Comparison of ENCODE assay signal across 10 mouse cellular contexts in genomic region chr2:56257044-56257954, GRCm38 (mm10).
A peak's percentile ranks its signal among the peaks of the same experiment; 100 is the strongest.
DNase-seq lines count a peak whose midpoint lies in the region; ATAC-seq lines count a peak whose summit lies in the region.
"Had no signal": no experiment of that assay in that cellular context is flagged by ENCODE, and none has a peak within 500 bp of the region (broad histone marks: within the 10 kb centered on the region; RNA-seq: fewer than 3 reads in every experiment).

No protein-coding gene starts in this region.

- no peaks in the 10 kb centered on the region for H3K36me3 ChIP-seq in midbrain, embryonic 11.5 days (ENCODE audit: control insufficient read depth, insufficient read depth, low read length)
- no peaks in the 10 kb centered on the region for H3K36me3 ChIP-seq in midbrain, embryonic 15.5 days (replicated peaks)
- H3K36me3 ChIP-seq in forebrain, embryonic 13.5 days (ENCODE audit: poor library complexity, severe bottlenecking) = no peaks in the 10 kb centered on the region
- H3K36me3 ChIP-seq: liver, embryonic 15.5 days had no signal

- H3K27ac ChIP-seq in midbrain, embryonic 11.5 days (ENCODE audit: low read depth, low read length) = no peak overlapping the region
- H3K27ac ChIP-seq in midbrain, embryonic 15.5 days = no peak overlapping the region
- H3K27ac ChIP-seq in forebrain, embryonic 13.5 days = peak overlapping the region; percentile 76
- H3K27ac ChIP-seq: liver, embryonic 15.5 days had no signal

- ATAC-seq in midbrain, embryonic 11.5 days (ENCODE audit: low FRiP score) = no peak
- ATAC-seq in midbrain, embryonic 15.5 days (replicated peaks) = no peak; the same call in 1 of the 2 replicates
- ATAC-seq in forebrain, embryonic 13.5 days = peak; percentile 97
- no peak for ATAC-seq in CD4-positive, CD25-positive, alpha-beta regulatory T cell, adult 4 months

- 84% methylated on average over 10 of the region's 10 CpGs for WGBS in midbrain, embryonic 11.5 days
- 51% methylated on average over 10 of the region's 10 CpGs for WGBS in midbrain, embryonic 15.5 days
- 26% methylated on average over 10 of the region's 10 CpGs for whole genome bisulfite sequencing in forebrain, embryonic 13.5 days

- no peaks in the 10 kb centered on the region for H3K27me3 ChIP-seq in midbrain, embryonic 11.5 days (ENCODE audit: control insufficient read depth, insufficient read depth, low read length)
- H3K27me3 ChIP-seq in midbrain, embryonic 15.5 days (replicated peaks) = no peaks in the 10 kb centered on the region
- H3K27me3 ChIP-seq in forebrain, embryonic 13.5 days = no peaks in the 10 kb centered on the region
- H3K27me3 ChIP-seq: liver, embryonic 15.5 days had no signal

- no peak overlapping the region for H3K9ac ChIP-seq in midbrain, embryonic 11.5 days (ENCODE audit: low read length)
- no peak overlapping the region for H3K9ac ChIP-seq in midbrain, embryonic 15.5 days
- no peak overlapping the region for H3K9ac ChIP-seq in forebrain, embryonic 13.5 days
- H3K9ac ChIP-seq: liver, embryonic 15.5 days had no signal

- no peaks in the 10 kb centered on the region for H3K4me1 ChIP-seq in midbrain, embryonic 11.5 days (ENCODE audit: control insufficient read depth, insufficient read depth, low read length)
- no peaks in the 10 kb centered on the region for H3K4me1 ChIP-seq in midbrain, embryonic 15.5 days
- H3K4me1 ChIP-seq in forebrain, embryonic 13.5 days = peaks cover 12% of the 10 kb centered on the region
- H3K4me1 ChIP-seq: liver, embryonic 15.5 days had no signal

- H3K9me3 ChIP-seq in midbrain, embryonic 11.5 days (ENCODE audit: control insufficient read depth, low read length) = no peaks in the 10 kb centered on the region
- H3K9me3 ChIP-seq in midbrain, embryonic 15.5 days = no peaks in the 10 kb centered on the region
- H3K9me3 ChIP-seq in forebrain, embryonic 13.5 days (replicated peaks) = no peaks in the 10 kb centered on the region
- H3K9me3 ChIP-seq: liver, embryonic 15.5 days had no signal

- H3K4me2 ChIP-seq in midbrain, embryonic 11.5 days = no peak overlapping the region
- no peak overlapping the region for H3K4me2 ChIP-seq in midbrain, embryonic 15.5 days
- H3K4me2 ChIP-seq in forebrain, embryonic 13.5 days = peak overlapping the region; percentile 33
- H3K4me2 ChIP-seq: liver, embryonic 15.5 days had no signal

- H3K4me3 ChIP-seq in midbrain, embryonic 11.5 days (ENCODE audit: low read depth, low read length) = no peak overlapping the region
- no peak overlapping the region for H3K4me3 ChIP-seq in midbrain, embryonic 15.5 days
- no peak overlapping the region for H3K4me3 ChIP-seq in forebrain, embryonic 13.5 days
- H3K4me3 ChIP-seq: liver, embryonic 15.5 days had no signal

- intact Hi-C loops in heart, postnatal 25 days (cut with DNase I) = no loop called here

- peak; percentile 44 for DNase-seq in midbrain, embryonic 11.5 days (ENCODE audit: low spot score, missing footprints)
- DNase-seq in layer of hippocampus, adult 9-10 months (ENCODE audit: low spot score) = peak; percentile 47
- peak; percentile 80 for DNase-seq in retina, embryonic 14.5 days (ENCODE audit: low spot score)
- no peak for DNase-seq in heart, postnatal 25 days (ENCODE audit: low spot score)
- no peak for DNase-seq in heart, adult 8-10 months (ENCODE audit: low spot score)
- DNase-seq: thymus, postnatal 4 days had no signal

Comparison
In these comparisons a context has a peak if more than half of its experiments do, and no peak if none do; other contexts are left out.
1. DNase-seq: peak in midbrain, embryonic 11.5 days (single experiment), layer of hippocampus, adult 9-10 months (single experiment) and retina, embryonic 14.5 days (single experiment); none in heart, postnatal 25 days (single experiment) and heart, adult 8-10 months (single experiment).